Mouse (Mus musculus): ENCODE data around the gene Ttc9c. TPM values are rescaled to one million over a fixed set of nuclear protein-coding genes. Genes with fewer than 3 reads are reported as not detected.

The Ttc9c gene
- 52.2 and 54.3 TPM in 2 replicates for polyA plus RNA-seq (2014; fragmentation: Nextera tagmentation; extraction: Ambion mirVana)

DNA sequence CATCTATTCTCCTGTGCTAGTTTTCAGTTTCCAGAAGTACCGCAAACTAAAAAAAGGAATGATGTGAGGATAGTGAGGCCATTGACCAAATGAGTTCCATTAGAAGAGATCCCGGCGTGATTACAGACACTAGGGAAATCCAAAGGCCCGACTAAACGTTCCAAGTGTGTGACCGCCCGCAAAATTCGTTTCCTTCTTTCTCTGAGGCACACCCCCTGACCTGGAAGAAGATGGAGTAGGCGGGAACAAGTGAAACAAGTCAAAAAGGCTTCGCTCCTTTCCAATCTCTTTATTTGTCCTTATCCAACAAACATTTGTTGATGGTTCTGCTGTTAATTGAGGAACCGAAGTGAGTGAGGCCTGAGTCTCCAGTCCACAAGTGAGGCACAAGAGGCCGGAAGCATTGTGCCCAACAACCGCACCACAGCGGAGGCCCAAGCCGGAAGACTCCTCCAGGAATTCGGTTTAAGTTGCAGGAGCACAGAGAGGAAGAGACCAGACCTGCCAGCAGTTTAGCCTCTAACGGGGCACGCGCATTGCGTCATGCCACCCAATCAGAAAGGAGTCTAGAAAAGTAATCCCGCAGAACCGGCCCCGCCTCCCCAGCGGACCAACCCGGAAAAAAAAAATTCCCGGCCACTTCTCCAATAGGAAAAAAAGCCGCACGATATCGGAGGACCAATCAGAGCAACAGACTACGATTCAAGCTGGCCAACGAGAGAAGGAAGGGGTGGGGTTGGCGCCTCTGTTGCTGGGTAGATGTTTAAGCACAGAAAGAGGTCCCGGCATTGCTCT, at the start of gene Ttc9c:
TSS of gene Ttc9c (minus strand) at position 533 of the 795 bp plus-strand sequence.
- peaks cover 15% of the 10 kb centered on the region for H3K36me3 ChIP-seq (ENCODE audit: control insufficient read depth, insufficient read depth, low read length)
- no peaks in the 10 kb centered on the region for H3K27me3 ChIP-seq (ENCODE audit: control insufficient read depth, insufficient read depth, low read length)
- peak within 1 kb of the TSS; percentile 99 for H3K4me3 ChIP-seq (ENCODE audit: low read depth, low read length)
- no peaks in the 10 kb centered on the region for H3K9me3 ChIP-seq (ENCODE audit: control insufficient read depth, low read length)
- H3K27ac ChIP-seq (ENCODE audit: low read depth, low read length), result peak within 1 kb of the TSS; percentile 98
- H3K9ac ChIP-seq (replicated peaks; ENCODE audit: low read depth, low read length), result peak within 1 kb of the TSS; percentile 90
- under 1% methylated on average over 33 of the region's 33 CpGs for whole genome bisulfite sequencing
- peaks cover 50% of the 10 kb centered on the region for H3K4me1 ChIP-seq (ENCODE audit: control insufficient read depth, insufficient read depth, low read length)
- peak; percentile 95 for ATAC-seq (ENCODE audit: low read depth)
- peak within 1 kb of the TSS; percentile 98 for H3K4me2 ChIP-seq (ENCODE audit: low read depth, low read length)

DNA sequence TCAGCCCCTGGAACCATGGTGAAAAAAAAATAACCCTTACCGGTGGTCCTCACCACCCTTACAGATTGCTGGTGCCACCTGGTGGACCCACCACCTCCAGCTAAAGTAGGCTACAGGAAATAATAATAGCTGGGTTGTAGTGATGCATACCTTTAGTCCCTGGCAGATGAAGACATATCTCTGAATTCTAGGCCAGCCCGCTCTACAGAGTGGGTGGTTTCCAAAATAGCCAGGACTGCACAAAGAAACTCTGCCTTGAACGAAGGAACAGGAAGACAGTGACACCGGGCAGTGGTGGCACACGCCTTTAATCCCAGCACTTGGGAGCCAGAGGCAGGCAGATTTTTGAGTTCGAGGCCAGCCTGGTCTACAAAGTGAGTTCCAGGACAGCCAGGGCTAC, 45.1 kb upstream of the Ttc9c start:
- Histone ChIP-seq H3K4me2 (ENCODE audit: low read depth, low read length) (no peak overlapping the region), H3K27me3 (ENCODE audit: control insufficient read depth, insufficient read depth, low read length) (no peaks in the 10 kb centered on the region), H3K4me1 (ENCODE audit: control insufficient read depth, insufficient read depth, low read length) (no peaks in the 10 kb centered on the region), H3K9me3 (ENCODE audit: control insufficient read depth, low read length) (no peaks in the 10 kb centered on the region), H3K27ac (ENCODE audit: low read depth, low read length) (no peak overlapping the region), H3K9ac (replicated peaks; ENCODE audit: low read depth, low read length) (no peak overlapping the region), H3K36me3 (ENCODE audit: control insufficient read depth, insufficient read depth, low read length) (no peaks in the 10 kb centered on the region), H3K4me3 (ENCODE audit: low read depth, low read length) (no peak overlapping the region)
- no peak for ATAC-seq (ENCODE audit: low read depth)
- WGBS, result 87% methylated on average over 6 of the region's 6 CpGs

DNA sequence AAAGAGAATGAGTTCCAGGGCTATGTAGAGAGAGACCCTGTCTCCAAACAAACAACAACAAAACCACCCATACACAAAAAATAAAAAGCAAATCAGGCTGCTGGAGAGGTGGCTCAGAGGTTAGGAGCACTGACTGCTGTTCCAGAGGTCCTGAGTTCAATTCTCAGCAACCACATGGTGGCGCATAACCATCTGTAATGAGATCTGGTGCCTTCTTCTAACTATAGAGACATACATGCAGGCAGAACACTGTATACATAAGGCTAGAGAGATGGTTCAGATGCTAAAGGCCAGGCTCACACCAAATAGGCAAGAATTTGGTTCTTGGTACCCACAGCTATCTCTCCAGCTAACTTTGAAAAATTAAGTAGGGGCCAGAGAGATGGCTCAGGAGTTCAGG, 39.9 kb upstream of the Ttc9c start:
- no peak overlapping the region for H3K4me3 ChIP-seq (ENCODE audit: low read depth, low read length)
- no peaks in the 10 kb centered on the region for H3K27me3 ChIP-seq (ENCODE audit: control insufficient read depth, insufficient read depth, low read length)
- WGBS, result 17% methylated on average over 1 of the region's 1 CpGs
- no peak overlapping the region for H3K9ac ChIP-seq (replicated peaks; ENCODE audit: low read depth, low read length)
- no peaks in the 10 kb centered on the region for H3K9me3 ChIP-seq (ENCODE audit: control insufficient read depth, low read length)
- no peaks in the 10 kb centered on the region for H3K4me1 ChIP-seq (ENCODE audit: control insufficient read depth, insufficient read depth, low read length)
- H3K4me2 ChIP-seq (ENCODE audit: low read depth, low read length), result no peak overlapping the region
- H3K27ac ChIP-seq (ENCODE audit: low read depth, low read length), result no peak overlapping the region
- ATAC-seq (ENCODE audit: low read depth), result no peak
- H3K36me3 ChIP-seq (ENCODE audit: control insufficient read depth, insufficient read depth, low read length), result no peaks in the 10 kb centered on the region

DNA sequence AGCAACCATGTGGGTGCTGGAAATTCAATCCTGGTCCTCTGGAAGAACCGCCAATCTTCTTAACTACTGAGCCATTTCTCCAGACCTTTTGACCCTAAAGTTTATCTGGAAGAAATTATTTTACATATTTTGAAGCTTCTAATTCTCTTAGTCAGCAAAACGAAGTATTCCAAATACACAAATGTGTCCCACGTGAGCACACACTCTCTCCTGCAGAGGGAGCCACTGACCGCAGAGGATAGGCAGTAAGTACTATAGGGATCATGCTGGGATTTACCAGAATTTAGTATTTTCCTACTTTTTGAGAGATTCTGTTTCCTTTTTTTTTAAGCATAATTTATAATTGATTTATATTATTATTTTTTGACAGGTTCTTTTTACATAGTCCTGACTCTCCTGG, 38.6 kb upstream of the Ttc9c start:
- WGBS, result 45% methylated on average over 4 of the region's 4 CpGs
- H3K36me3 ChIP-seq (ENCODE audit: control insufficient read depth, insufficient read depth, low read length), result no peaks in the 10 kb centered on the region

DNA sequence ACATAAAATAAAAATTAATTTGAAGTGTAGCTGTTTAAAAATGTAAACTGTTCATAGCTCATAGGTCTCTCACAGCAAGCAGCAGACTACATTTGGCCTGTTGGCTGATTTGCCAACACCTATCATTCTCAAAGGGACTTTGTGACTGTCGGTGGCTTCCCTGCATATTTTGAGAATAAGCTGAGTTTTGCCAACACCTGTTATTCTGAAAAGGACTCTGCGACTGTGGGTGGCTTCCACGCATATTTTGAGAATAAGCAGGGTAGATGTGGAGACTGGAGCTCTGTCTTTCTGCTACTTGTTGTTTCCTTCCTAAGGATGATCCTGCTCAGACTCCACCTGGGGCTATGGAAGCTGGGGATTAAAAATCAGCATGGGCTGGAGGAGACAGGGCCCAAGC, 34.0 kb upstream of the Ttc9c start:
- WGBS, result 88% methylated on average over 3 of the region's 3 CpGs
- no peak for ATAC-seq (ENCODE audit: low read depth)

More for the DNA sequence above, 38.6 kb upstream of the Ttc9c start:
- Histone ChIP-seq H3K4me1 (ENCODE audit: control insufficient read depth, insufficient read depth, low read length) (no peaks in the 10 kb centered on the region), H3K27me3 (ENCODE audit: control insufficient read depth, insufficient read depth, low read length) (no peaks in the 10 kb centered on the region), H3K4me3 (ENCODE audit: low read depth, low read length) (no peak overlapping the region), H3K9me3 (ENCODE audit: control insufficient read depth, low read length) (no peaks in the 10 kb centered on the region), H3K27ac (ENCODE audit: low read depth, low read length) (no peak overlapping the region), H3K9ac (replicated peaks; ENCODE audit: low read depth, low read length) (no peak overlapping the region), H3K4me2 (ENCODE audit: low read depth, low read length) (no peak overlapping the region)
- no peak for ATAC-seq (ENCODE audit: low read depth)

DNA sequence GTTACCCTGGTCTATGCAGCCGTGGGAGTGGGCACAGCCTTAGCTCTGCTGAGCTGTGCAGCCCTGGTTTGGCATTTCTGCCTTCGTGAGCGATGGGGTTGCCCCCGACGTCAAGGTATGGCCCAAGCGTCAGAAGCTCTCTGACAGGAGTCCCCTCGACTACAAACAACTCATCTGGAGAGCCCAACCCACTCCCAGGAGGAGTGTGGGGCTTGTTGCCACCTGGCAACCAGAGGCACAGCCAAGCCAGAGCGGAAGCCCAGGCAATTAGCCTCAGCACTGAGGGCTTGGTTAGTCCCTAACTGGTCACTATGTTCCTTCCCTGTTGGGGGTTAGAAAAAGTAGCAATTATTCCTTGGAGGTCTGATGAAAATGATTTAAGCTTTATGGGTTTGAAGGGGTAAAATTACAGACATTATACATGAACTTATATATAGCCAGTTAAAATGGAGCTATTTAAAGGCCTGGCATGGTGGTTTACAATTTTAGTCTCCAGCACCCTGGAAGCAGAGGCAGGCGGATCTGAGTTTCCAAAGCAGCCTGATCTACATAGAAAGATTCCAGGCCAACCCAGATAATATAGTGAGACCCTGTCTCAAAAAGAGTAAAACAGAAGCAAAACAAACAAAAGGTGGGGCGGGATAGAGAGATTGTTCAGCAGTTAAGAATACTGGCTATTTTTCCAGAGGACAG, 33.2 kb upstream of the Ttc9c start:
- Histone ChIP-seq H3K4me3 (ENCODE audit: low read depth, low read length) (no peak overlapping the region), H3K9me3 (ENCODE audit: control insufficient read depth, low read length) (no peaks in the 10 kb centered on the region), H3K4me2 (ENCODE audit: low read depth, low read length) (no peak overlapping the region), H3K4me1 (ENCODE audit: control insufficient read depth, insufficient read depth, low read length) (no peaks in the 10 kb centered on the region), H3K27me3 (ENCODE audit: control insufficient read depth, insufficient read depth, low read length) (no peaks in the 10 kb centered on the region), H3K27ac (ENCODE audit: low read depth, low read length) (no peak overlapping the region), H3K36me3 (ENCODE audit: control insufficient read depth, insufficient read depth, low read length) (0 out of 2 replicates have a peak, but pooled peaks cover 4% of the 10 kb centered on the region), H3K9ac (replicated peaks; ENCODE audit: low read depth, low read length) (no peak overlapping the region)
- ATAC-seq (ENCODE audit: low read depth), result no peak
- WGBS, result 58% methylated on average over 10 of the region's 10 CpGs

More for the DNA sequence above, 34.0 kb upstream of the Ttc9c start:
- H3K27ac ChIP-seq (ENCODE audit: low read depth, low read length), result no peak overlapping the region
- H3K4me3 ChIP-seq (ENCODE audit: low read depth, low read length), result no peak overlapping the region
- H3K36me3 ChIP-seq (ENCODE audit: control insufficient read depth, insufficient read depth, low read length), result no peaks in the 10 kb centered on the region
- no peaks in the 10 kb centered on the region for H3K27me3 ChIP-seq (ENCODE audit: control insufficient read depth, insufficient read depth, low read length)
- H3K4me1 ChIP-seq (ENCODE audit: control insufficient read depth, insufficient read depth, low read length), result no peaks in the 10 kb centered on the region
- no peak overlapping the region for H3K9ac ChIP-seq (replicated peaks; ENCODE audit: low read depth, low read length)
- no peak overlapping the region for H3K4me2 ChIP-seq (ENCODE audit: low read depth, low read length)
- no peaks in the 10 kb centered on the region for H3K9me3 ChIP-seq (ENCODE audit: control insufficient read depth, low read length)

DNA sequence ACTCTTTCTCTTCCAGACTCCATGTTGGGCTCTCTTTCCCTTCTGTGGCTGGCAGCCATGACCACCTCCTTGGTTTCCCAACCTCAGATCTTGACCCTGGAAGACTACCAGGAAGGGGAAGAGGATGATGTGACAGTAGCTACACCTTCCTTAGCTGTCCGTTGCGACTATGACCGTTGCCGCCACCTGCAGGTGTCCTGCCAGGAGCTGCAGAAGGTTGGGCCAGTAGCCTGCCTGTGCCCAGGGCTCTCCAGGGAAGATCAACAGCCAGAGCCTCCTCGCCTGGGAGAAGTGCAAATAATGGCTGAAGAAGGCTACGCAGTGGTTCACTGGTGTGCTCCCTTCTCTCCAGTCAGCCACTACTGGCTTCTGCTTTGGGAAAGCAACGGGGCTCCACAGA, 32.5 kb upstream of the Ttc9c start:
- H3K36me3 ChIP-seq (ENCODE audit: control insufficient read depth, insufficient read depth, low read length), result peaks cover 5% of the 10 kb centered on the region; the same call in 1 of the 2 replicates
- ATAC-seq (ENCODE audit: low read depth), result no peak
- 56% methylated on average over 7 of the region's 7 CpGs for WGBS
- no peaks in the 10 kb centered on the region for H3K4me1 ChIP-seq (ENCODE audit: control insufficient read depth, insufficient read depth, low read length)
- no peak overlapping the region for H3K4me2 ChIP-seq (ENCODE audit: low read depth, low read length)
- no peaks in the 10 kb centered on the region for H3K9me3 ChIP-seq (ENCODE audit: control insufficient read depth, low read length)
- no peak overlapping the region for H3K4me3 ChIP-seq (ENCODE audit: low read depth, low read length)
- H3K9ac ChIP-seq (replicated peaks; ENCODE audit: low read depth, low read length), result no peak overlapping the region
- no peak overlapping the region for H3K27ac ChIP-seq (ENCODE audit: low read depth, low read length)
- no peaks in the 10 kb centered on the region for H3K27me3 ChIP-seq (ENCODE audit: control insufficient read depth, insufficient read depth, low read length)

DNA sequence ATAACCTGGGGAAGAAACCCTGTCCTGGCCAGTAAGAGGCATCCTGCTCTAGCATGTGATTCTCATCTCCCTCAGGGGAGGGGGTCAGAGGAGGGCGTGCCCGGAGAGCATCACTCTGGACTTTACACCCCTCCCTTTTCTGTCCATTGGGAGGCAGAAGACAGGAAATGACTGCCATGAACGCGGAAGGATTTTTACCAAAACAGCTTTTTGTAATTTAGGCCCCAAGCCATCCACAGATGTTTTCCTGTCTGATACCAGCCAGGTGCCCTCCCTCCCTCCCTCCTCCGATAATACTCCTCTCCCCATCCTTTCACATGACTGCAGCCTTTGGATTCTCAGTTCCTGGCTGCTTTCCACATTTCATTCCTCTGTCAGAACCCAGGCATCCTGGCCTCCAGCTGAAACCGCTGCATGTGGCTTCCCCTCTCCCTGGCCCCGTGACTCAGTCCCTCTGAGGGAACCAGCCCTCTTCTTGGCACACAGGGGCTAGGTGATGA, 31.3 kb upstream of the Ttc9c start, which contains the start of gene Lrrn4cl:
TSS of gene Lrrn4cl (plus strand) at position 367 of the 500 bp plus-strand sequence.
- WGBS, result 35% methylated on average over 7 of the region's 7 CpGs
- Histone ChIP-seq H3K4me2 (ENCODE audit: low read depth, low read length) (no peak within 1 kb of the TSS), H3K4me1 (ENCODE audit: control insufficient read depth, insufficient read depth, low read length) (no peaks in the 10 kb centered on the region), H3K36me3 (ENCODE audit: control insufficient read depth, insufficient read depth, low read length) (peaks cover 16% of the 10 kb centered on the region; the same call in 1 of the 2 replicates), H3K27ac (ENCODE audit: low read depth, low read length) (no peak within 1 kb of the TSS), H3K9ac (replicated peaks; ENCODE audit: low read depth, low read length) (no peak within 1 kb of the TSS), H3K9me3 (ENCODE audit: control insufficient read depth, low read length) (no peaks in the 10 kb centered on the region), H3K4me3 (ENCODE audit: low read depth, low read length) (no peak within 1 kb of the TSS), H3K27me3 (ENCODE audit: control insufficient read depth, insufficient read depth, low read length) (no peaks in the 10 kb centered on the region)
- ATAC-seq (ENCODE audit: low read depth), result no peak; the same call in 1 of the 2 replicates

DNA sequence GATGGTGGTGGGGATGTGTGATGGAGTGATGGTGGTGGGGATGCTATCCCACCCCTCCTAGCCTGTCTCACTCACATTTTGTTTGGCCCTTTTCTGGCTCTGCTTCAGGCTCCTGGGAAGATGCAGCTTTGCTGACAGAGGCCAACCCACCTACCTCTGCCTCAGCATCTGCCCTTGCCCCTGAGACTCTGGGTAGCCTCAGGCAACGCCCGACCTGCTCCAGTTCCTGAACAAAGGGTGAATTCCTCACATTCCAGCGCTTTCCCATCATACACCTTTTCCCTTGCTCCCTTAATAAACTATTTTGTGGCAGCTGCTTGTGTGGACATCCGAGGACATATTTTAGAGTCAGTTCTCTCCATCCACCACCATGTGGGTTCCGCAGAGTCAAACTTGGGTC, 29.2 kb upstream of the Ttc9c start:
- H3K27me3 ChIP-seq (ENCODE audit: control insufficient read depth, insufficient read depth, low read length), result no peaks in the 10 kb centered on the region
- H3K4me1 ChIP-seq (ENCODE audit: control insufficient read depth, insufficient read depth, low read length), result no peaks in the 10 kb centered on the region
- 84% methylated on average over 5 of the region's 5 CpGs for WGBS
- H3K27ac ChIP-seq (ENCODE audit: low read depth, low read length), result no peak overlapping the region
- no peak for ATAC-seq (ENCODE audit: low read depth)
- H3K4me3 ChIP-seq (ENCODE audit: low read depth, low read length), result no peak overlapping the region
- H3K9me3 ChIP-seq (ENCODE audit: control insufficient read depth, low read length), result no peaks in the 10 kb centered on the region
- H3K9ac ChIP-seq (replicated peaks; ENCODE audit: low read depth, low read length), result no peak overlapping the region
- H3K4me2 ChIP-seq (ENCODE audit: low read depth, low read length), result no peak overlapping the region
- H3K36me3 ChIP-seq (ENCODE audit: control insufficient read depth, insufficient read depth, low read length), result peaks cover 16% of the 10 kb centered on the region; the same call in 1 of the 2 replicates

Data from neural tube, embryonic 14.5 days (tissue).